Mouse (Mus musculus) retina, postnatal 1 day (tissue): ENCODE measurements around the gene Acap2.

Experiments
- DNase-seq: peaks from one replicate; pipeline ENCODE4 v3.0.0-alpha.2; 2012

The Acap2 gene

DNA sequence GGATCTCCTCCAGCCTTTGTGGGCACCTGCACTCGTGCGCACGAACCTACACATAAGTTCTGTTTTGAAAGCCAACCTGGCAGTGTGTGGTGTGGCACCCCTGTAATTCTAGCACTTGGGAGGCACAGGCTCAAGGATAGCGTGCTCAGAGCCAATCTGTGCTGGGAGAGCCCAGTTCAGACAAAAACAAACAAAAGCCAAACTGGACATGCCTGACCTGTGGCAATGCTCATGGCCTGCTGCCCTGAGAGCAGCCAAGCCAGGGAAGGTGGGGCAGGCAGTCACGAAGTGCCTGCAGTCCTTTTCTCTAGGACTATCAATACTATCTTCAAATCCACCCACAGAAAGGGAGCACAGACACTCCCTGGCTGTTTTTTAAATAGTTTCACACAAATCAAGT lies 157.9 kb downstream of the Acap2 start:
- DNase-seq: no peak
